25 mouse cellular contexts compared by ENCODE assay signal in the genomic region with DNA sequence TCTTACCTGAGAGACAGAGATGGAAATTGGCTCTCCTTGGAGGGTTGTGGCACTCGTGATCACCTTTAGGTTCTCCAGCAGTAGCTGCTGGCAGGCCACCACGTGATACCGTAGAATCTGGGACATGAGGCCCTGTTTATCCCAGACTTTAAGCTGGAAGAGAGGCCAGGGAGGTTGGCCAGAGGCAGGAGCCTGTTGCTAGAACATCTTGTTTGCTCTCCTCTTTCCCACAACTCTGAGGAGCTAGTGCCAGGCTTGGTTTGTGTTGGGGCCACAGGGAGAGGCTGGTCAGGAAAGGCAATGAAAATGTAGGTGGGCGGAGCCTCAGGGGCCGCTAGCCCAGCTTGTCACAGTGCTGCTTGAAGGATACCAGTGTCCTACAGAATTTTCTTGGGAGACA.
DNase-seq lines count a peak whose midpoint lies in the region; ATAC-seq and TF ChIP-seq lines count a peak whose summit lies in the region.
"Had no signal": no experiment of that assay in that cellular context is flagged by ENCODE, and none has a peak within 500 bp of the region (broad histone marks: within the 10 kb centered on the region; RNA-seq: fewer than 3 reads in every experiment).

No protein-coding gene starts in this region.

- H3K4me2 ChIP-seq in heart, embryonic 15.5 days = no peak overlapping the region
- H3K4me2 ChIP-seq in lung, postnatal 0 days (replicated peaks; ENCODE audit: low read depth, low read length) = no peak overlapping the region
- H3K4me2 ChIP-seq: heart, embryonic 12.5 days; kidney, embryonic 15.5 days; limb, embryonic 12.5 days; lung, embryonic 15.5 days; midbrain, embryonic 15.5 days; neural tube, embryonic 13.5 days had no signal

- WGBS in heart, embryonic 15.5 days = 45% methylated on average over 5 of the region's 5 CpGs
- WGBS in lung, postnatal 0 days = 59% methylated on average over 5 of the region's 5 CpGs

- peak overlapping the region; percentile 48; the same call in 1 of the 2 replicates for H3K27ac ChIP-seq in heart, embryonic 15.5 days
- no peak overlapping the region for H3K27ac ChIP-seq in lung, postnatal 0 days (ENCODE audit: low read length)
- H3K27ac ChIP-seq: kidney, embryonic 15.5 days; limb, embryonic 12.5 days; liver, embryonic 14.5 days; lung, embryonic 15.5 days; macrophage; midbrain, embryonic 15.5 days; neural tube, embryonic 13.5 days had no signal

- no peaks in the 10 kb centered on the region for H3K9me3 ChIP-seq in heart, embryonic 15.5 days (replicated peaks)
- no peaks in the 10 kb centered on the region for H3K9me3 ChIP-seq in lung, postnatal 0 days (ENCODE audit: low read length)
- H3K9me3 ChIP-seq: heart, embryonic 12.5 days; kidney, embryonic 15.5 days; limb, embryonic 12.5 days; lung, embryonic 15.5 days; midbrain, embryonic 15.5 days; neural tube, embryonic 13.5 days had no signal

- no peak overlapping the region for H3K4me3 ChIP-seq in heart, embryonic 15.5 days
- H3K4me3 ChIP-seq in lung, postnatal 0 days (ENCODE audit: low read depth, low read length) = no peak overlapping the region
- H3K4me3 ChIP-seq: heart, embryonic 12.5 days; kidney, embryonic 15.5 days; limb, embryonic 12.5 days; lung, embryonic 15.5 days; midbrain, embryonic 15.5 days; neural tube, embryonic 13.5 days had no signal

- ATAC-seq in heart, embryonic 15.5 days (replicated peaks; ENCODE audit: insufficient number of reproducible peaks, insufficient read depth, low FRiP score, low read depth) = no peak
- peak; percentile 28; the same call in 1 of the 2 replicates for ATAC-seq in lung, postnatal 0 days
- ATAC-seq: forebrain, embryonic 14.5 days; hindbrain, embryonic 16.5 days; midbrain, embryonic 15.5 days; Patski had no signal

- TF ChIP-seq CTCF in lung, postnatal 0 days (IDR thresholded peaks at IDR 0.05) = no peak

- H3K27me3 ChIP-seq in heart, embryonic 15.5 days = no peaks in the 10 kb centered on the region
- no peaks in the 10 kb centered on the region for H3K27me3 ChIP-seq in lung, postnatal 0 days (replicated peaks; ENCODE audit: insufficient read depth, low read length)
- H3K27me3 ChIP-seq: heart, embryonic 12.5 days; kidney, embryonic 15.5 days; lung, embryonic 15.5 days; midbrain, embryonic 15.5 days; neural tube, embryonic 13.5 days; Patski had no signal

- H3K36me3 ChIP-seq in heart, embryonic 15.5 days = no peaks in the 10 kb centered on the region
- no peaks in the 10 kb centered on the region for H3K36me3 ChIP-seq in lung, postnatal 0 days (ENCODE audit: insufficient read depth, low read length)
- H3K36me3 ChIP-seq: heart, embryonic 12.5 days; kidney, embryonic 15.5 days; limb, embryonic 12.5 days; lung, embryonic 15.5 days; midbrain, embryonic 15.5 days; neural tube, embryonic 13.5 days had no signal

- no peak overlapping the region for H3K9ac ChIP-seq in heart, embryonic 15.5 days
- no peak overlapping the region for H3K9ac ChIP-seq in lung, postnatal 0 days (replicated peaks; ENCODE audit: low read depth)
- H3K9ac ChIP-seq: heart, embryonic 12.5 days; kidney, embryonic 15.5 days; limb, embryonic 12.5 days; liver, embryonic 14.5 days; lung, embryonic 15.5 days; midbrain, embryonic 15.5 days; neural tube, embryonic 13.5 days had no signal

- peaks cover 6% of the 10 kb centered on the region; the same call in 1 of the 2 replicates for H3K4me1 ChIP-seq in heart, embryonic 15.5 days (replicated peaks)
- no peaks in the 10 kb centered on the region for H3K4me1 ChIP-seq in lung, postnatal 0 days (ENCODE audit: insufficient read depth, low read depth, low read length)
- H3K4me1 ChIP-seq: kidney, embryonic 15.5 days; limb, embryonic 12.5 days; lung, embryonic 15.5 days; midbrain, embryonic 15.5 days; neural tube, embryonic 13.5 days had no signal

- DNase-seq in gastrocnemius, adult 18-20 months (ENCODE audit: low spot score) = peak; percentile 56
- no peak for DNase-seq in gastrocnemius, postnatal 4 days (ENCODE audit: low spot score in 2 of 2)
- no peak for DNase-seq in heart, adult 11 months
- DNase-seq in lung, postnatal 0 days (ENCODE audit: low spot score) = no peak
- DNase-seq in lung, postnatal 36 days = no peak
- peak; percentile 62 for DNase-seq in skeletal muscle tissue, adult 2 months (ENCODE audit: low read depth, low spot score)
- DNase-seq in left cerebral cortex, postnatal 36 days (ENCODE audit: low spot score in 2 of 2) = no peak
- DNase-seq: adrenal gland, adult 2 months; cerebellum, postnatal 36 days; kidney, adult 11 months; kidney, postnatal 36 days; layer of hippocampus, postnatal 36 days; right cerebral cortex, adult 18-20 months had no signal

- intact Hi-C loops in left cerebral cortex, postnatal 36 days (cut with DNase I) = no loop called here

- TF ChIP-seq EP300 in lung, postnatal 0 days (IDR thresholded peaks at IDR 0.05) = no peak

Comparison
In these comparisons a context has a peak if more than half of its experiments do, and no peak if none do; other contexts are left out.
1. DNase-seq: peak in gastrocnemius, adult 18-20 months (single experiment) and skeletal muscle tissue, adult 2 months (single experiment); none in gastrocnemius, postnatal 4 days (0 of 2), heart, adult 11 months (single experiment), lung, postnatal 0 days (single experiment), lung, postnatal 36 days (single experiment) and left cerebral cortex, postnatal 36 days (0 of 2).